Mouse (Mus musculus) heart, adult 8-10 months (tissue): ENCODE results near the gene Chdh. TPM values are rescaled to one million over a fixed set of nuclear protein-coding genes. Genes with fewer than 3 reads are reported as not detected.
A peak's percentile ranks its signal among the peaks of the same experiment; 100 is the strongest.

ENCODE experiments used
- DNase-seq: peaks from one replicate; pipeline ENCODE4 v3.0.0; 2022; ENCODE audit warnings: low spot score
- total RNA-seq, 4 experiments: library from RNA; stranded (reverse); gene quantifications; 2 replicates each; pipeline ENCODE4 v1.2.4; 2022

Chdh gene
- total RNA-seq: under 1 TPM; 0.16 to 0.29 (median 0.21) TPM

DNA sequence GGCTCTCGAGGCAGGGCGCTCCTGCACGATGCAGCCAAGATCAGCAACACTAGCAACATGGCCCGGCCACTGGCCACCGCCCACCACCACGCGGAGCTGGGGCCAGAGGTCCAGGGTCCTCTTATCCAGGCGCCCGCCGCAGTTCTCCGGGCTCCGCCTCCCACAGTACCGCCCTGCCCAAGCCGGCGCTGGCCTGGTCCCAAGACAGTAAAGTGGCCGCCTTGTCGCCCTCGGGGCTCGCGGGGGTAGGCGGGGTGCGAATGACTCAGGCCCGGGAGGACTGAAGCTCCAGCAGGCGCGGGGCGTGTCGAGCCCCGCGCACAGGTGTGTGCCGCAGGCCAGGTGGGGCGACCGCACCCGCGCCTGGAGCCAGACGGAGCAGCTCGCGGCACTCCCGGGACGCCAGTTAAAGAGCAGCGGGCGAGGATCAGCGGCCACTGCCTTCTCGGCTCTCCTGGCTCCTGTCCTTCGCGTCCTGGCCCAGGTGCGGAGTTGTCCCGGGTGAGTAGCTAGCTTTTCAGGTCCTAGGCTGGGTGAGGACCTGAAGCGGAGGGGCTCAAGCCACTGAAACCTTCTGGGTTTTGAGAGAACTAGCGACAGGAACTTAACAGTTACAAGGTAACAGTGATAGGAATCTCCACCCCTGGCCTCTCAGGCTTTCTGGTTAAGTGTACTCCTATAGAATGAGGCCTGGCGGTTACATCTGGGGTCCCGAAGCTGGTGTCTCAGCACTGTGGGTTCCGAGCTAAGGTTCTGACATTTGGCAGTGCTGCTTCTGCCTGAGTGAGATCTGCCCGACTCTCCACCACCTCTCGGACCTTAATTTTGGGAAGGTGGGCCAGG lies at the start of gene Chdh, which contains the start of gene Il17rb:
Gene Chdh (plus strand): TSS at position 291 of the 843 bp plus-strand sequence.
Gene Il17rb (minus strand): TSS at position 164 of the 843 bp plus-strand sequence.
- DNase-seq: no peak

- DNase-seq: no peak
Observed at GRCm38 (mm10) chr14:29967611-29968010, 41.2 kb upstream of the Chdh start.

- peak; percentile 100 for DNase-seq
Observed at GRCm38 (mm10) chr14:29968075-29968821, 40.6 kb upstream of the Chdh start, which contains the start of gene Selenok. Selenok (plus strand) TSS chr14:29968308.

DNA sequence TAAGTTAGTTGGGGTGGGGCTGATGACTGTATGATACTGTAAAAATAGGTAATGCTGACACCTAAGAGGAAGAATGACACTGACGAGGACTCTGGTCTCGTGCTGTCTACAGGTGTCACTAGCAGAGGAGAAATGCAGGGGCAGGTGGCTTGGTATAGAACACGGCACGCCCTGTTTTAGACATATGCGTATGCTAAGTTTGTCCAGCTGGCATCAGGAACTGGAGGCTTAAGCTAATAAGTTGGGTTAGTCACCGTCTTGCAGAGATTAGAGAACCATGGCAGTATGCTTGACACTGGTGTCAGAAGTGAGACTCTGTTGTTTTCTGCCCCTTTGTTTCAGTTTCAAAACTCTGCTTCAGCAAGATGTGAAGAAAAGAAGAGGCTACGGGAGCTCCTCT lies 37.4 kb upstream of the Chdh start:
- no peak for DNase-seq

DNA sequence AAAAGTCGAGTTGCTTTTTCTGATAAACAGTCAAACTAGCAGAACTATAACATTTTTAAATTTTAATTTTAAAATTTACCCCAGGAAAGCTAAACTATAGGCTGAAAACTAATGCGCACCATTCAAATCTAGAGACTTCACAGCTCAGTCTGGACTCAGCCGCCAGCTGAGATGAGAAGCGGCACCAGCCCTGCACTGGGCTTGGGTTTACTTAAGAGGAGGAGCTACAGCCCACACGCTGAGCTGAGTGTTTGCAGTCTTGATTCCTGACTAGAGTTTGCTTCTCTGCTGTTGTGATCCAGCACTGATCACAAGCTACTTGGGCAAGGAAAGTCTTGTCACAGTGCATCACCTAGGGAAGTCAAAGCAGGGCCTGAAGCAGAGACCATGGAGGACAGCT lies 36.8 kb upstream of the Chdh start:
- no peak for DNase-seq

GRCm38 (mm10) chr14:29976927-29977326 lies 31.9 kb upstream of the Chdh start:
- no peak for DNase-seq

GRCm38 (mm10) chr14:29978254-29979204 lies 30.3 kb upstream of the Chdh start, which contains the start of gene Actr8:
Actr8 (plus strand) TSS chr14:29978337.
- peak; percentile 94 for DNase-seq

- no peak for DNase-seq
Observed at GRCm38 (mm10) chr14:29980447-29981205, 28.2 kb upstream of the Chdh start.

- DNase-seq: peak; percentile 40
Observed at GRCm38 (mm10) chr14:29986096-29986495, 22.7 kb upstream of the Chdh start.

DNA sequence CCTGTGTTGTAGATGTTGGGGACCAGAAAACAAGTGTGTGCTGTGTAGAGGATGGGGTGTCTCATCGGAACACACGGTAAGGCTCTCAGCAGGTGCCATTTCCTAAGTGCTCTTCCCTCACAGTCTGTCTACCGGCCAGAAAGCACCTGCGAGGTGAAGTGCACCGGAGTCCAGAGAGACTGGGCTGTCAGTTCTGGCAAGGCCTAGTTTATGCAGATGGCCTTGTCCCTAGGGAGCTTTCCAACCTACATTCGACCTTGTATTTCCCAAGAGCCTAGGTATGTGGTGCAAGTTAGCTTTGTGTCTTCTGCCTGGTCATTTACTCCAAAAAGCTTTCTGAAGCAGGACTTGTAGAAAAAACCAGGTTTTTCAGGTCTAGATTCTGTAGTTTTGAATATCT lies 21.5 kb upstream of the Chdh start:
- DNase-seq: no peak

DNA sequence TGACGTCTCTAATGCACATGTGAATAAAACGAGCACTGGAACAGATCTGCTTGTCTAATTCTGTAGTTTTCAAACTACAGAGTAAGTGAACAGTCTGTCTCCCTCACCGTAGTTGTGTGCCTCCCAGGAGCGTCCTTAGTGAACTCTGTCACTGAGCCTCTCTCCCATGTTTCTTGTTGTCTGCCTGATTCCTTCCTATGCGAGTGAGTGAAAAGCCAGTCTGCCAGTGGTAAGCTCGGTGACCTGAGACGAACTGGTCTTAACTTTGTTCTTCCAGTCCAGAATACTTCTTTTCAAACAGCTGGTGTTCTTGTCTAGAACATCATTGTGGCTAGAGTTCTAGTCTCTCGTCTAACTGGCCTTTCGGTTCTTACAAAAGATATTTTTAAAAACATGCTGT lies 21.1 kb upstream of the Chdh start:
- DNase-seq: no peak

- DNase-seq: no peak
Observed at GRCm38 (mm10) chr14:29988337-29988736, 20.5 kb upstream of the Chdh start.

GRCm38 (mm10) chr14:29994976-29995375 lies 13.8 kb upstream of the Chdh start:
- DNase-seq: no peak

- no peak for DNase-seq
Observed at GRCm38 (mm10) chr14:29996000-29996751, 12.6 kb upstream of the Chdh start.

GRCm38 (mm10) chr14:29997345-29997744 lies 11.5 kb upstream of the Chdh start:
- DNase-seq: no peak

GRCm38 (mm10) chr14:29998747-29999474 lies 9.9 kb upstream of the Chdh start:
- no peak for DNase-seq

- no peak for DNase-seq
Observed at GRCm38 (mm10) chr14:29999475-29999811, 9.4 kb upstream of the Chdh start.

- peak; percentile 45 for DNase-seq
Observed at GRCm38 (mm10) chr14:30009864-30010560, 1.2 kb downstream of the Chdh start.
